Mouse (Mus musculus) stomach, embryonic 14.5 days (tissue): ENCODE data around the gene Ptges2. TPM values are rescaled to one million over a fixed set of nuclear protein-coding genes. Genes with fewer than 3 reads are reported as not detected.
A peak's percentile ranks its signal among the peaks of the same experiment; 100 is the strongest.

Experiments used
- ATAC-seq: fragments of 200-750 bp; cut with Nextera tagmentation; 2 replicates; pipeline ENCODE4 v1.8.0; 2017; ENCODE audit warnings: low read depth, moderate TSS enrichment; ENCODE audit not compliant: insufficient number of reproducible peaks, insufficient read depth, low FRiP score
- H3K27ac ChIP-seq: fragments of 300-500 bp; sonication (generic); 2 replicates; pipeline ENCODE4 v1.5.1; 2014; ENCODE audit warnings: mild to moderate bottlenecking, low read length, moderate library complexity, mixed read lengths
- H3K27me3 ChIP-seq: fragments of 300-500 bp; sonication (generic); 2 replicates; pipeline ENCODE4 v1.6.1; 2014; ENCODE audit warnings: low read length, control low read depth, mixed read lengths; ENCODE audit not compliant: control insufficient read depth, insufficient read depth
- H3K36me3 ChIP-seq: fragments of 300-500 bp; sonication (generic); 2 replicates; pipeline ENCODE4 v1.6.1; 2014; ENCODE audit warnings: mild to moderate bottlenecking, control low read depth, low read length, moderate library complexity, mixed read lengths; ENCODE audit not compliant: control insufficient read depth, insufficient read depth
- H3K4me1 ChIP-seq: fragments of 300-500 bp; sonication (generic); 2 replicates; pipeline ENCODE4 v1.6.1; 2014; ENCODE audit warnings: low read length, control low read depth, mixed read lengths; ENCODE audit not compliant: control insufficient read depth, insufficient read depth
- H3K4me2 ChIP-seq: fragments of 300-500 bp; sonication (generic); replicated peaks from 2 replicates; pipeline ENCODE4 v1.6.1; 2014; ENCODE audit warnings: low read depth, low read length, control low read depth
- H3K4me3 ChIP-seq: fragments of 300-500 bp; sonication (generic); 2 replicates; pipeline ENCODE4 v1.5.1; 2014; ENCODE audit warnings: low read depth, low read length, control low read depth
- H3K9ac ChIP-seq: fragments of 300-500 bp; sonication (generic); replicated peaks from 2 replicates; pipeline ENCODE4 v1.6.1; 2014; ENCODE audit warnings: low read depth, mild to moderate bottlenecking, control low read depth, low read length, moderate library complexity, mixed read lengths
- H3K9me3 ChIP-seq: fragments of 300-500 bp; sonication (generic); 2 replicates; pipeline ENCODE4 v1.6.1; 2016; ENCODE audit warnings: low read depth, low read length, control low read depth; ENCODE audit not compliant: control insufficient read depth
- WGBS: fragments of 180-500 bp; shearing (Covaris S2); extraction: QIAGEN DNeasy Blood & Tissue Kit; methylation state at CpG from one replicate; pipeline ENCODE4 v1.1.7; 2014; 5-methylcytosine and 5-hydroxymethylcytosine counted together
- polyA plus RNA-seq: library from polyadenylated mRNA; unstranded; fragments of >200 nt; fragmentation: Nextera tagmentation; extraction: Ambion mirVana; gene quantifications from 2 replicates; pipeline ENCODE4 v1.2.1, GENCODE M21; 2014

The Ptges2 gene
- polyA plus RNA-seq, 1 experiment from 2014 or later, result 28.1 TPM

GRCm38 (mm10) chr2:32420647-32421046 is 25.0 kb downstream of the Ptges2 start:
- no peak overlapping the region for H3K9ac ChIP-seq
- no peak overlapping the region for H3K4me2 ChIP-seq
- H3K36me3 ChIP-seq, result peaks cover 46% of the 10 kb centered on the region
- WGBS, result 85% methylated on average over 6 of the region's 6 CpGs
- H3K27me3 ChIP-seq, result no peaks in the 10 kb centered on the region
- ATAC-seq, result no peak
- H3K4me3 ChIP-seq, result no peak overlapping the region
- peaks cover 23% of the 10 kb centered on the region for H3K4me1 ChIP-seq
- no peaks in the 10 kb centered on the region for H3K9me3 ChIP-seq
- no peak overlapping the region for H3K27ac ChIP-seq

- H3K4me3 ChIP-seq, result no peak overlapping the region
- no peaks in the 10 kb centered on the region for H3K9me3 ChIP-seq
- no peak for ATAC-seq
- H3K27ac ChIP-seq, result no peak overlapping the region
- WGBS, result 96% methylated on average over 6 of the region's 6 CpGs
- H3K27me3 ChIP-seq, result no peaks in the 10 kb centered on the region
- H3K9ac ChIP-seq, result no peak overlapping the region
- H3K4me1 ChIP-seq, result peaks cover 23% of the 10 kb centered on the region
- H3K4me2 ChIP-seq, result no peak overlapping the region
- peaks cover 34% of the 10 kb centered on the region for H3K36me3 ChIP-seq
Measured at GRCm38 (mm10) chr2:32421851-32422251, 26.2 kb downstream of the Ptges2 start.

GRCm38 (mm10) chr2:32423481-32424331 is 28.0 kb downstream of the Ptges2 start:
- peaks cover 35% of the 10 kb centered on the region for H3K4me1 ChIP-seq
- peak overlapping the region; percentile 27 for H3K4me3 ChIP-seq
- H3K27ac ChIP-seq, result peak overlapping the region; percentile 90
- no peaks in the 10 kb centered on the region for H3K9me3 ChIP-seq
- H3K4me2 ChIP-seq, result peak overlapping the region; percentile 84
- H3K9ac ChIP-seq, result no peak overlapping the region
- 3% methylated on average over 14 of the region's 14 CpGs for WGBS
- no peaks in the 10 kb centered on the region for H3K27me3 ChIP-seq
- ATAC-seq, result peak; percentile 90
- H3K36me3 ChIP-seq, result peaks cover 18% of the 10 kb centered on the region

- no peak for ATAC-seq
- H3K4me3 ChIP-seq, result no peak overlapping the region
- no peak overlapping the region for H3K4me2 ChIP-seq
- no peaks in the 10 kb centered on the region for H3K27me3 ChIP-seq
- WGBS, result 41% methylated on average over 3 of the region's 3 CpGs
- peaks cover 46% of the 10 kb centered on the region for H3K4me1 ChIP-seq
- H3K9me3 ChIP-seq, result no peaks in the 10 kb centered on the region
- H3K27ac ChIP-seq, result peak overlapping the region; percentile 90
- H3K9ac ChIP-seq, result peak overlapping the region; percentile 18; the same call in 1 of the 2 replicates
- H3K36me3 ChIP-seq, result peaks cover 12% of the 10 kb centered on the region
Measured at GRCm38 (mm10) chr2:32424796-32425195, 29.1 kb downstream of the Ptges2 start.

GRCm38 (mm10) chr2:32425568-32425967 is 29.9 kb downstream of the Ptges2 start:
- peaks cover 8% of the 10 kb centered on the region for H3K36me3 ChIP-seq
- no peaks in the 10 kb centered on the region for H3K27me3 ChIP-seq
- no peak overlapping the region for H3K4me2 ChIP-seq
- no peak for ATAC-seq
- WGBS, result 48% methylated on average over 5 of the region's 5 CpGs
- H3K4me1 ChIP-seq, result peaks cover 52% of the 10 kb centered on the region
- H3K9me3 ChIP-seq, result no peaks in the 10 kb centered on the region
- H3K9ac ChIP-seq, result no peak overlapping the region
- H3K4me3 ChIP-seq, result no peak overlapping the region
- no peak overlapping the region for H3K27ac ChIP-seq

GRCm38 (mm10) chr2:32426141-32426540 is 30.4 kb downstream of the Ptges2 start:
- Histone ChIP-seq H3K4me2 (no peak overlapping the region), H3K9ac (no peak overlapping the region), H3K9me3 (no peaks in the 10 kb centered on the region), H3K4me1 (peaks cover 55% of the 10 kb centered on the region), H3K4me3 (no peak overlapping the region), H3K27me3 (no peaks in the 10 kb centered on the region), H3K27ac (no peak overlapping the region), H3K36me3 (peaks cover 3% of the 10 kb centered on the region)
- 84% methylated on average over 1 of the region's 1 CpGs for WGBS
- no peak for ATAC-seq

GRCm38 (mm10) chr2:32427720-32428119 is 32.0 kb downstream of the Ptges2 start:
- no peak for ATAC-seq
- no peak overlapping the region for H3K9ac ChIP-seq
- no peak overlapping the region for H3K4me3 ChIP-seq
- H3K4me2 ChIP-seq, result peak overlapping the region; percentile 31; the same call in 1 of the 2 replicates
- no peaks in the 10 kb centered on the region for H3K9me3 ChIP-seq
- WGBS, result 78% methylated on average over 5 of the region's 5 CpGs
- no peaks in the 10 kb centered on the region for H3K27me3 ChIP-seq
- H3K36me3 ChIP-seq, result no peaks in the 10 kb centered on the region
- H3K27ac ChIP-seq, result peak overlapping the region; percentile 73; the same call in 1 of the 2 replicates
- peaks cover 57% of the 10 kb centered on the region for H3K4me1 ChIP-seq

- 41% methylated on average over 8 of the region's 8 CpGs for WGBS
- Histone ChIP-seq H3K9me3 (no peaks in the 10 kb centered on the region), H3K27me3 (no peaks in the 10 kb centered on the region), H3K4me2 (peak overlapping the region; percentile 31), H3K9ac (no peak overlapping the region), H3K36me3 (no peaks in the 10 kb centered on the region), H3K4me1 (peaks cover 52% of the 10 kb centered on the region), H3K4me3 (no peak overlapping the region), H3K27ac (peak overlapping the region; percentile 73)
- peak; percentile 74 for ATAC-seq
Measured at GRCm38 (mm10) chr2:32428262-32428722, 32.6 kb downstream of the Ptges2 start.
